Mouse (Mus musculus): Measurements from ENCODE around the gene Lifr.

- TF ChIP-seq CTCF (IDR thresholded peaks at IDR 0.05; ENCODE audit: low read depth) (no peak), EP300 (IDR thresholded peaks at IDR 0.05; ENCODE audit: low read depth) (no peak)
Measured at GRCm38 (mm10) chr15:7233393-7234090, 143.1 kb downstream of the Lifr start.
